Mouse (Mus musculus) olfactory bulb, adult 2 months (tissue): ENCODE data around the gene Ppm1l.

Experiments
- CTCF ChIP-seq: fragments of 200-500 bp; IDR thresholded peaks from 2 replicates; pipeline ENCODE4 v1.5.1; 2012; ENCODE audit warnings: low read depth, mild to moderate bottlenecking, low read length, moderate library complexity; ENCODE audit not compliant: insufficient read depth
- POLR2A ChIP-seq: fragments of 200-500 bp; IDR thresholded peaks from 2 replicates; pipeline ENCODE4 v1.6.1; 2012; ENCODE audit warnings: mild to moderate bottlenecking, low read depth, low read length, moderate library complexity; ENCODE audit not compliant: insufficient read depth

GRCm38 (mm10) chr3:69427259-69427658 is 110.6 kb downstream of the Ppm1l start:
- TF ChIP-seq POLR2A (no peak), CTCF (no peak)
